Mouse (Mus musculus) G1E (cell line): ENCODE measurements at regions not wholly inside any gene's neighbourhood (a gene's known extent, or its start where the extent isn't known, plus 50 kb on each side); places are given as distances from the start of the nearest gene placed in this dataset.

Experiments
- CTCF ChIP-seq: IDR thresholded peaks from 2 replicates; pipeline ENCODE4 v1.5.1; 2012; ENCODE audit warnings: low read depth, low read length, inconsistent platforms, mixed read lengths
- GATA1 ChIP-seq: IDR thresholded peaks from 2 replicates; pipeline ENCODE4 v1.6.1; 2012; ENCODE audit warnings: borderline replicate concordance, low read length, inconsistent platforms, mixed read lengths
- TAL1 ChIP-seq: conservative IDR thresholded peaks from 2 replicates; pipeline ENCODE4 v1.6.1; 2012; ENCODE audit warnings: low read depth, low read length, inconsistent platforms, mixed read lengths

DNA sequence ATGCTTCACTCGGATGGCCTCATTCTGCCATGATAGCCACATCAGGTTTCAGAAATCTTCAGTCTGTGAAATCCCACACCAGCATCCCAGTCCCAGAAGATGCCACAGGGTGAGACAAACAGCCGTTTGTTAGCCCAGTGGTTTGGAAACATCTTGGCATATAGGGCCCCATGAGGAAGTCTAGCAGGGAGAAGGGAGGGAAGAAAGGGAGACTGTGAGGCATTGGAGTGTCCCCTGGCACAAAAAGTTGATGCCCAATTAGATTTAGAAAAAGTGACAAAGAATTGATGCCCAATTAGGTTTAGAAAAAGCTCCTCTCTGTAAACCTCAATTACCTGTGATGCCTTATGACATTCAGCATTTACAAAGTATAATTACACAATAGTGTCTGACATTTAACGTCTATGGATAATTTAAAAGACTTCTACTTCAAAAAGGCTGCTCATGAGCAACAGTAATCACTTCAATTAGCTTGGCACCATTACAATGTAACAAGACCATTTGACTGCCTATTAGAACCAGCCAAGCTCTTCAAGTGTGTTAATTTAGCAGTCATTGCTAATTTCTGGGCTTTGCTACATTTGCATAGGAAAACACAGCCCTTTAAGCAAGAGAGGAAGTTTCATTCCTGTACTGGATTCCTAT, 254.6 kb downstream of the Psat1 start:
- TF ChIP-seq CTCF = no peak
- TF ChIP-seq TAL1 = no peak
- TF ChIP-seq GATA1 = no peak
